Mouse (Mus musculus) lung, embryonic 15.5 days (tissue): ENCODE data around the gene Sptssb. TPM values are rescaled to one million over a fixed set of nuclear protein-coding genes. Genes with fewer than 3 reads are reported as not detected.

Experiments used
- ATAC-seq: fragments of 200-750 bp; cut with Nextera tagmentation; 2 replicates; pipeline ENCODE4 v1.8.0; 2017; ENCODE audit warnings: moderate number of reproducible peaks, borderline replicate concordance; ENCODE audit not compliant: low FRiP score, low TSS enrichment; ENCODE audit errors: extremely low read depth
- H3K27ac ChIP-seq: fragments of 300-500 bp; sonication (generic); 2 replicates; pipeline ENCODE4 v1.5.1; 2015; ENCODE audit warnings: moderate library complexity, mild to moderate bottlenecking, inconsistent platforms
- H3K27me3 ChIP-seq: fragments of 300-500 bp; sonication (generic); 2 replicates; pipeline ENCODE4 v1.6.1; 2015; ENCODE audit warnings: inconsistent platforms
- H3K36me3 ChIP-seq: fragments of 300-500 bp; sonication (generic); 2 replicates; pipeline ENCODE4 v1.6.1; 2015; ENCODE audit warnings: inconsistent platforms
- H3K4me1 ChIP-seq: fragments of 300-500 bp; sonication (generic); 2 replicates; pipeline ENCODE4 v1.6.1; 2015; ENCODE audit warnings: inconsistent platforms
- H3K4me2 ChIP-seq: fragments of 300-500 bp; sonication (generic); 2 replicates; pipeline ENCODE4 v1.6.1; 2015; ENCODE audit warnings: inconsistent platforms, mild to moderate bottlenecking, moderate library complexity
- H3K4me3 ChIP-seq: fragments of 300-500 bp; sonication (generic); 2 replicates; pipeline ENCODE4 v1.5.1; 2015; ENCODE audit warnings: mild to moderate bottlenecking, inconsistent platforms
- H3K9ac ChIP-seq: fragments of 300-500 bp; sonication (generic); 2 replicates; pipeline ENCODE4 v1.6.1; 2015; ENCODE audit warnings: inconsistent platforms
- H3K9me3 ChIP-seq: fragments of 300-500 bp; sonication (generic); 2 replicates; pipeline ENCODE4 v1.6.1; 2016; ENCODE audit warnings: inconsistent platforms
- WGBS: fragments of 180-500 bp; shearing (Covaris S2); methylation state at CpG from one replicate; pipeline ENCODE4 v1.1.7; 2015; 5-methylcytosine and 5-hydroxymethylcytosine counted together
- polyA plus RNA-seq: library from polyadenylated mRNA; unstranded; fragments of >200 nt; fragmentation: Nextera tagmentation; extraction: Ambion mirVana; gene quantifications from 2 replicates; pipeline ENCODE4 v1.2.1, GENCODE M21; 2015

Sptssb gene
- polyA plus RNA-seq, 1 experiment from 2014 or later, result 7.9 TPM

GRCm38 (mm10) chr3:69819851-69820200, 39.9 kb downstream of the Sptssb start:
- no peak overlapping the region for H3K4me2 ChIP-seq
- 40% methylated on average over 3 of the region's 3 CpGs for WGBS
- H3K9ac ChIP-seq, result no peak overlapping the region
- no peak overlapping the region for H3K4me3 ChIP-seq
- ATAC-seq, result no peak
- no peaks in the 10 kb centered on the region for H3K27me3 ChIP-seq
- H3K4me1 ChIP-seq, result no peaks in the 10 kb centered on the region
- no peak overlapping the region for H3K27ac ChIP-seq
- H3K9me3 ChIP-seq, result no peaks in the 10 kb centered on the region
- no peaks in the 10 kb centered on the region for H3K36me3 ChIP-seq

DNA sequence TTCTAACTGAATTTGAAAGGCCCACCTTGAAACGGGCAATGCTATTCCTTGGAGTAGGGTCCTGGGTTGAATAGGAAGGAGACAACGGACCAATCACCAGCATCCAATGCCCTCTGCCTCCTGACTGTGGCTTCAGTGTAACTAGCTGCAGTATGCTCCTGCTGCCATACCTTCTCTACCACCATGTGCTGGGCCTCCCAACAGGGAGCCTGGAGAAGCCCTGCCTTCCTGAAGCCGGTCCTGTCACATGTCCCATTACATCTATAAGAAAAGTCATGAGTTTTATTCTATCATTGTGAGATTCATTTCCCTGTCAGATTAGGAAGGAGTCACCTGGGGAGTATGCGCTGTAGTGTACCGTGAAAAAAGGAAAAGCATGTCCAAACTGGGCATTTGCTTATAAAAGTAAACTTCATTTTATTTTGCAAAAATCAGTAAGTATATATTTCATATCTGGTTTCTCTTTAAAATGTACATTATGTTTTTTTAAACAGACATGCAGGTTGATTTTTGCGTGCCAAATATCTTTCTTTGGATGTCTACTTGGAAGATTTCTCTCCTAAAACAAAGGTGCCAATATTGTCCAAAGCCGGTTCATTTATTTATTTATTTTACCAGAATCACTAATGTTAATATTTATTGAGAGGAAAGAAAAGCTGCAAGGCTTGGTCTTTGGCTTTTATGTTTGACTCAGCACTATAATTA, 40.4 kb downstream of the Sptssb start:
- Histone ChIP-seq H3K27me3 (no peaks in the 10 kb centered on the region), H3K4me2 (no peak overlapping the region), H3K27ac (no peak overlapping the region), H3K9me3 (no peaks in the 10 kb centered on the region), H3K9ac (no peak overlapping the region), H3K4me3 (no peak overlapping the region), H3K4me1 (no peaks in the 10 kb centered on the region), H3K36me3 (no peaks in the 10 kb centered on the region)
- WGBS, result 71% methylated on average over 7 of the region's 7 CpGs
- no peak for ATAC-seq

- no peak for ATAC-seq
- H3K27me3 ChIP-seq, result no peaks in the 10 kb centered on the region
- no peak overlapping the region for H3K4me2 ChIP-seq
- H3K4me3 ChIP-seq, result no peak overlapping the region
- H3K9me3 ChIP-seq, result no peaks in the 10 kb centered on the region
- H3K4me1 ChIP-seq, result peaks cover under 1% of the 10 kb centered on the region; the same call in 1 of the 2 replicates
- H3K36me3 ChIP-seq, result no peaks in the 10 kb centered on the region
- no peak overlapping the region for H3K9ac ChIP-seq
- H3K27ac ChIP-seq, result no peak overlapping the region
- 41% methylated on average over 5 of the region's 5 CpGs for WGBS
These were observed 41.3 kb downstream of the Sptssb start for GRCm38 (mm10) chr3:69818466-69818865.

DNA sequence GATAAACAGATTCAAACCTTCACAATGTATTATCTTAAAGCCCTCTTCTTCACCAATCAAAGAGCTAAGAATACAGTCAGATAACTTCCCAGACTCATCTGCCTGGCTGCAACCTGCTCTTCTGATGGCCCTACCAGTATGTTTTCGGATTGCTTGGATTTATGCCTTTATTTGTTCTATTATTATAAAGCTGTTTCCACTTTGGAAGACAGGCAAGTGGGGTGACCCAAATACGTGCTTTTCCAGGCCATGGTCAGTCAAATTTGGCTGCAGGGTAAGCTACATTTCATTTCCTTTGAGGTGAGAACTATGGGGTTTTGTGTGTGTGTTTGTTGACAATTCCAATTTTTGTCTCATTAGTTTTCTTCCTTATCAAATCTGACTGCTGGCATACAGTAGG, 43.2 kb downstream of the Sptssb start:
- WGBS, result 72% methylated on average over 2 of the region's 2 CpGs
- no peak for ATAC-seq
- Histone ChIP-seq H3K4me1 (peaks cover 6% of the 10 kb centered on the region; the same call in 1 of the 2 replicates), H3K4me2 (no peak overlapping the region), H3K4me3 (no peak overlapping the region), H3K36me3 (no peaks in the 10 kb centered on the region), H3K27me3 (no peaks in the 10 kb centered on the region), H3K27ac (no peak overlapping the region), H3K9ac (no peak overlapping the region), H3K9me3 (no peaks in the 10 kb centered on the region)

DNA sequence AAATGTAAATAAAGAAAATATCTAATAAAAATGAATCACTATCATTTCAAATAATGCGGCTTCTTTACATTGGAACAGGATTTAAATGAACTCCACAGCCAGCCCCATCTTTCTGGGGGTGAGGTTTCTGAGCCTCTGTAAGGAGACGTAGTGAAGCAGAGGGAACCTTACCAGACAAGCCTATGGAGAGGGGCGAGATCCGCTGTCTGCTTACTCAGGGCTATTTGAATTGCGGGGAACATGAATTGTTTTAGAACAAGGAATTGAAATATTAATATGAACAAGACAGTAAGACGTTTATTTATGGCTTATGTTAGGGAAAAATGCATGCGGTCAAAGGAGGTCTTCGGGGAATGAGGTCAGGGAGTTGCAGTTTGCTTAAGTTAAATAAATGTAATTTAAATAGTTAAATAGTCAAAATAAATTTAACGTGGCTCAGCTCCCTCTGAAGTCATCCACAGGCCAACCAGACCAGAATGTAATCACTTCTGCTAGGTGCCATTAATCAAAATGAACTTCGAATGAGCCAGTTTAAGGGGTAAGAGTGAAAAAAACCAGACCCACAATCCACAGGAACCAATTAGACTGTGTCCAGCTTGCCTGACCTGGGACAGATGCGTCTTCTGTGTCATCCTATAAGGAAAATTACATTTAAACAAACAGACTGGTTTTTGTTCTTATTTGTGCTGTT, 46.6 kb downstream of the Sptssb start:
- Histone ChIP-seq H3K4me1 (peaks cover 10% of the 10 kb centered on the region; the same call in 1 of the 2 replicates), H3K9me3 (no peaks in the 10 kb centered on the region), H3K4me3 (no peak overlapping the region), H3K27me3 (no peaks in the 10 kb centered on the region), H3K9ac (no peak overlapping the region), H3K36me3 (no peaks in the 10 kb centered on the region), H3K4me2 (no peak overlapping the region), H3K27ac (no peak overlapping the region)
- WGBS, result 46% methylated on average over 11 of the region's 11 CpGs
- ATAC-seq, result no peak

DNA sequence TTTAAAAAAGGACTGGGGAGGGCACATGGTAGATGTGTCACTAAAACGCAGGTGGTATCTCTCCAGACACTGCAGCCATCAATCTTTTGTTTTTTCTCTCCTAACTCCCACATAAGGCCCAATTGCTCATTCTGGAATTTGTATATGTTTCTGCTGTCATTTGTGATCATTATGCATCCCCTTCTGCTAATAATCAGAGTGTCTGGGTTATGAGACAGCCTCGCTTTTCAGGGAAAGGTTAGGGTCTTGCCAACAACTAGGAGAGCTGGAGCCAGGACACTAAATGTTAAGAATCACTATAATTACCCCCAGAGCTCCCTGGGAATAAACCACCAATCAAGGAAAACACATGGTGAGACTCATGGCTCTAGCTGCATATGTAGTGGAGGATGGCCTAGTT, 47.3 kb downstream of the Sptssb start:
- ATAC-seq, result peak; percentile 52; the same call in 1 of the 2 replicates
- no peak overlapping the region for H3K27ac ChIP-seq
- H3K9ac ChIP-seq, result no peak overlapping the region
- no peaks in the 10 kb centered on the region for H3K36me3 ChIP-seq
- no peak overlapping the region for H3K4me2 ChIP-seq
- no peak overlapping the region for H3K4me3 ChIP-seq
- H3K4me1 ChIP-seq, result peaks cover 10% of the 10 kb centered on the region; the same call in 1 of the 2 replicates
- no peaks in the 10 kb centered on the region for H3K9me3 ChIP-seq
- 46% methylated on average over 2 of the region's 2 CpGs for WGBS
- H3K27me3 ChIP-seq, result no peaks in the 10 kb centered on the region

DNA sequence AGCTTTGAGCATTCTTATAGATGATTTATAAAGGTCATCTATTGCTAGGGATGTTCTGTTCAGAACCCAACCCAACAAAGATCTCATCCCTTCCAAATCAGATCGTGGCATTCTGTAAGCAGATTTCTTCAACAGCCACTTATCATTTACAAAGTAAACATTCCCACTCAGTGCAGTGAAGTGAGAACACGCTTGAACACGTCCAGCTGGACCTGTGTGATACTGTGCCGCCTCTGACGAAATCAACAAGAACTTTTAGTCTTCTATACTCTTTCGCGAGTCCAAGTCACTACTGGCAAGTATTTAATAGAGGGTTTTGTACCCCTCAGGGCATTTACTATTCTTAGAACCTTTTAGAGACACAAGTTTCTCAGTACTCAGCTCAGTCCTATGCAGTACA, 51.3 kb downstream of the Sptssb start:
- 25% methylated on average over 7 of the region's 7 CpGs for WGBS

DNA sequence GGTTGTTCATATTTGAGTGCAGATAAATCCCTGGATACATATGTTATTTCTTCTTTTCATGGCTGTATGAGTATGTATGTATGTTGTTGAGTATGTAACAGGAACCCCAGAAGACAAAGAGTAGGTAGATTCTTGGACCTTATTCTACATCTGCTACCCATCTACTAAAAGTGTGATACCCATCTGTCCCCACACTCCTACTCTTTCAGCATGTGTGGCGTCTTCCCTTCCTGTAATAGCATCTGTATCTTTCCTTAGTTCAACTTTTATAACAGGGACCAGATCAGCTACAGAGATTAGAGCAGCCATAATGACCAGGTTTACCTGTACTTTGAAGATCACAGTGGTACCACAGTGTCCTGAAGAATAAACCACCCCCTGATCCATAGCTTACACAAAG, 56.6 kb downstream of the Sptssb start:
- Histone ChIP-seq H3K4me2 (no peak overlapping the region), H3K4me3 (no peak overlapping the region), H3K27ac (no peak overlapping the region), H3K4me1 (0 out of 2 replicates have a peak, but pooled peaks cover 2% of the 10 kb centered on the region), H3K9me3 (no peaks in the 10 kb centered on the region), H3K36me3 (no peaks in the 10 kb centered on the region), H3K27me3 (no peaks in the 10 kb centered on the region), H3K9ac (no peak overlapping the region)
- no peak for ATAC-seq
- 97% methylated on average over 1 of the region's 1 CpGs for WGBS

More for the DNA sequence above, 51.3 kb downstream of the Sptssb start:
- ATAC-seq, result peak; percentile 67
- no peaks in the 10 kb centered on the region for H3K9me3 ChIP-seq
- no peaks in the 10 kb centered on the region for H3K27me3 ChIP-seq
- H3K4me1 ChIP-seq, result peaks cover 10% of the 10 kb centered on the region; the same call in 1 of the 2 replicates
- no peak overlapping the region for H3K4me2 ChIP-seq
- no peak overlapping the region for H3K9ac ChIP-seq
- H3K4me3 ChIP-seq, result no peak overlapping the region
- no peaks in the 10 kb centered on the region for H3K36me3 ChIP-seq
- H3K27ac ChIP-seq, result no peak overlapping the region

GRCm38 (mm10) chr3:69800829-69801384, 58.8 kb downstream of the Sptssb start:
- Histone ChIP-seq H3K27ac (no peak overlapping the region), H3K4me2 (no peak overlapping the region), H3K4me1 (0 out of 2 replicates have a peak, but pooled peaks cover 3% of the 10 kb centered on the region), H3K27me3 (no peaks in the 10 kb centered on the region), H3K9ac (no peak overlapping the region), H3K36me3 (no peaks in the 10 kb centered on the region), H3K4me3 (no peak overlapping the region), H3K9me3 (no peaks in the 10 kb centered on the region)
- no peak for ATAC-seq
- WGBS, result 38% methylated on average over 7 of the region's 7 CpGs

DNA sequence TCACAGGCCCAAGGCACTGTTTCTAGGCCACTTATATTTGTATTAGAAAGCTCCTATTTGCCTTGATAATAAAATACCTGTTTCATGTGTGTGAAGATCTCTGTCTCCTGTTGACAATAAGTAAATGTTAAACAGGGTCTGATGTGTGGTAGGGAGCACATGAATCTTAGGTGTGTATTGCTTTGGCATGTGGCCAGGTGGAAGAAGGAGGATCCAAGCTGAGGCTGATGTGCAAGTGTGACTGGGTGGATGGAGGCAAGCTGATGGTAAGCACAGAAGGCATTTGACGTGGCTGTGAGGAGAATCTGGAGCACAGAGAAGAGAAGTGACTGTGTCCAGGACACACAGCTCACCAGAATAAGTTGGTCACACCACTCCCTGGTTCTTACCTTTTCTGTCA, 60.6 kb downstream of the Sptssb start:
- Histone ChIP-seq H3K4me3 (no peak overlapping the region), H3K27me3 (no peaks in the 10 kb centered on the region), H3K27ac (no peak overlapping the region), H3K4me1 (0 out of 2 replicates have a peak, but pooled peaks cover 3% of the 10 kb centered on the region), H3K9me3 (no peaks in the 10 kb centered on the region), H3K4me2 (no peak overlapping the region), H3K9ac (no peak overlapping the region), H3K36me3 (no peaks in the 10 kb centered on the region)
- ATAC-seq, result no peak
- WGBS, result 75% methylated on average over 1 of the region's 1 CpGs

GRCm38 (mm10) chr3:69797969-69798368, 61.8 kb downstream of the Sptssb start:
- no peaks in the 10 kb centered on the region for H3K36me3 ChIP-seq
- peak; percentile 73; the same call in 1 of the 2 replicates for ATAC-seq
- WGBS, result 51% methylated on average over 2 of the region's 2 CpGs

DNA sequence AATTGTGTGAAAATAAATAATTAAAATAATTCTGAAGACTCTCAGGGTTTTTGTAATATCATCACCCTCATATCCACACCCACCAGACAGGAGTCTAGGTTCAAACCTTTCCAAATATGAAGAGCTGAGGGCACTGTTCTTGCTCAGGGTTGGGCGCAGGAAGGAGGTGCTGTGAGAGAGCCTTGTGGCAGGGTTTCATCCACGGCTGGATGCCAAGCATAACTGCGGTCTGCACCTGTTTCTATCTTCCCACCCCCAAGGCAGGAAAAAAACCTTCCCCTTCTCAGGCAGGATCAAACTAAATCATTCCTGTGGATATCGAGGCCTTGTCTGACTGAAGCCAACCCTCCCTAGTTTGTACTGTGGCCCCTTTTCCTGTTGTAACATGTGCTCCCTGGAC, 62.2 kb downstream of the Sptssb start:
- Histone ChIP-seq H3K4me2 (no peak overlapping the region), H3K4me3 (no peak overlapping the region), H3K9me3 (no peaks in the 10 kb centered on the region), H3K9ac (no peak overlapping the region), H3K36me3 (no peaks in the 10 kb centered on the region), H3K27ac (no peak overlapping the region), H3K27me3 (no peaks in the 10 kb centered on the region), H3K4me1 (0 out of 2 replicates have a peak, but pooled peaks cover 3% of the 10 kb centered on the region)
- no peak for ATAC-seq
- WGBS, result 71% methylated on average over 4 of the region's 4 CpGs

More at GRCm38 (mm10) chr3:69797969-69798368, 61.8 kb downstream of the Sptssb start:
- Histone ChIP-seq H3K4me1 (0 out of 2 replicates have a peak, but pooled peaks cover 3% of the 10 kb centered on the region), H3K4me2 (no peak overlapping the region), H3K27ac (no peak overlapping the region), H3K4me3 (no peak overlapping the region), H3K27me3 (no peaks in the 10 kb centered on the region), H3K9ac (no peak overlapping the region), H3K9me3 (no peaks in the 10 kb centered on the region)
